Mouse (Mus musculus): Measurements from ENCODE around the gene Gm5414. TPM values are rescaled to one million over a fixed set of nuclear protein-coding genes. Genes with fewer than 3 reads are reported as not detected.

The Gm5414 gene
- not detected for total RNA-seq (2022)

DNA sequence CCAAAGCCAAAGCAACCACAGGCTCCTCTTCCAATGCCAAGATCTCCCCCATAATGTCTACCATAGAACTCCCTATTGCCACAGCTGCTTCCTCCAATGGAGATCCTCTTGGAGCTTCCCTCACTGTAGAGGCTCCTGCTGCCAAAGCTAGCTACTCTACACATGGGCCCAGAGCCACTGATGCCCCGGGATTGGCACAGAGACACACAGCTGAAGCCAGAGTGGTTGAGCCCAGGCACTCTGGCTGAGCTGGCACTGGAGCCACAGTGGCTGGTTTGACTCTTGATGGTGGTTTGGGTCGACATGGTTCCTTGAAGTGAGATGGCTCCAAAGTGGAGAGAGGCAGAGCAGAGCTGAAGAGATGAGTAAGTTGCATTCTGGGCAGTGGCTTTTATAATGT, at the start of gene Gm5414:
Gm5414 (minus strand) TSS at position 305 of the 400 bp plus-strand sequence.
- DNase-seq (ENCODE audit: low spot score), result no peak

DNA sequence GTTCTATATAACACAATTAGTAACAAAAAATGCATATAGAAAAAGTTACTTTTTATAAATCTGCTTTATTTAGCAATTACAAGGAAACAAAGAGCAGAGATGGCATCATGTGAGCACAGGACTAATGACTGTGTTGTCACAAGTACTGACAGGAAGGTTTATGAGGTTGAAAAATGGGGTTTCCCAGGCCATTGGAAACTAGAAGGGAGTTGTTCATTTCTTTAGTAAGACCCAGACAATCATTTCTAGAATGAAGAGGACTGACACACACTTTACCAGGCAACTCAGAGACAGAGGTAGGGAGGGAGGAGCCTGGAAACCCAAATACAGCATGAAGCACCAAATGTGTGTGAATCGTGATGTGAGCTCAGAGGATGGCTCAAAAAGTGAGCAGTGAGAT, 48.0 kb upstream of the Gm5414 start:
- no peak for DNase-seq (ENCODE audit: low spot score)

GRCm38 (mm10) chr15:101652736-101653265, 24.8 kb upstream of the Gm5414 start:
- no peak for DNase-seq (ENCODE audit: low spot score)

DNA sequence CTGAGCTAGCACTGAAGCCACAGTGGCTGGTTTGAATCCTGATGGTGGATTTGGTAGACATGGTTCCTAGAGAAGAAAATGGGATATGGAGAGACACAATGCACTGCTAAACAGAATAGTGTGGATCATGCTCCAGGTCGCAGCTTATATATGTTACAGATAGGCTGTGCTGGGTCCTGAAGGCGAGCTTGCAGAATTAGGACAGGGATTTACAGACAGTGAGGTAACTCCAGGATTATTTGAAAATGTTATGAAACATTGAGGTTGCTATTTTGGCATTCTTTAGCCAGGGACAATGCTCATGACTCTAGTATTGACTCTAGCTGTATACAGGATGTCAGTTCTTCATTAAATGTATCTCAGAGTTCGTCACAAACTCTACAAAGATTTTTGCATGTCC, 19.3 kb upstream of the Gm5414 start, which contains the start of gene Gm5478:
Gm5478 (minus strand) TSS at position 101 of the 400 bp plus-strand sequence.
- no peak for DNase-seq (ENCODE audit: low spot score)

DNA sequence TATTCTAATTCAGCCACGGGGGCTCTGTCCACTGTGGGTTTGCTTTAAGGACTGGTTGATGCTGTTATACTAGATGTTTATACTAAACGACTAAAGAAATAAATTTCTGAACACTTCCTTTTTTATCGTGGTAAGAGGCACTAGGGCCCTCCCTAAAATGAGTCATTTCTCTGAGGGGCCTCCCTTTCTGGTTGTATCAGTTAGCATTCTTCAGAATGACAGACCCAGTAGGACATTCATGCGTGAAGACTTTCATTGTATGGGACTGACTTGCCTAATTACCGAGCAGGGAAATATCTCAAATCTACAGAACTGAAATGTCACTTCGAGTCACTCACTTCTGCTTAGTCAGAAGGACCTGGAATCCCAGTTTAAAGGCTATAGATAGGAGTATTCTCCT, 28.9 kb downstream of the Gm5414 start:
- no peak for DNase-seq (ENCODE audit: low spot score)

GRCm38 (mm10) chr15:101588216-101588615, 39.8 kb downstream of the Gm5414 start:
- no peak for DNase-seq (ENCODE audit: low spot score)

GRCm38 (mm10) chr15:101584456-101584855, 43.5 kb downstream of the Gm5414 start:
- no peak for DNase-seq (ENCODE audit: low spot score)

- DNase-seq (ENCODE audit: low spot score), result peak; percentile 21
These were observed 44.6 kb downstream of the Gm5414 start for GRCm38 (mm10) chr15:101583211-101583965.

DNA sequence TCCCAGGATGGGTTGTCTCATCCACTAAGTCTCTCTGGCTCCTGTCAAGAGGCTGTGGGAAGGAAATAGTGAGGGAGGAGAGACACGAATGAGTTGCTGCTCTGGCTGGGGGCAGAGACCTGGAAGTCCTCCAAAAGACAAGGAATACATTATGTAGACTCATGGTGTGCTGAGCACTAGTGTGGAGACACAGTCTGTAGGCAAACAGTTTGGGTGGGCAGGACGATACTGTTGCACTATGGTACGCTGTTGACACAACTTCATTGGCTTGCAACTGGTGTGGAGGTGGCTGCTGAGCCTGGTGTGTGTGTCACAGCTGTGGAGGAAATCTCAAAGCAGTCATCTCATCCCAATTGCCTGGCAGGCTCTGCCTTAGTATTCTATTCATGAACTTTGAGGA, 46.3 kb downstream of the Gm5414 start:
- DNase-seq (ENCODE audit: low spot score), result no peak

GRCm38 (mm10) chr15:101575506-101575905, 52.5 kb downstream of the Gm5414 start:
- no peak for DNase-seq (ENCODE audit: low spot score)

Small RNA genes within 50 kb of the gene (microRNA-seq; reads per million reads assigned to microRNA genes)
- gene Gm44383 (not detected), gene Gm44479 (not detected)

Other genes with a start within 250 kb of the Gm5414 start
- gene Krt7, start 217.1 kb downstream of the Gm5414 start, total RNA-seq (2022), result 1 to 10 TPM; 1.4 to 3.6 (median 2.7) TPM
- gene Krt87, start 189.4 kb downstream of the Gm5414 start, total RNA-seq (2022), result not detected
- gene Krt88, start 180.4 kb downstream of the Gm5414 start, total RNA-seq (2022), result not detected
- gene Krt81, start 164.4 kb downstream of the Gm5414 start, total RNA-seq (2022), result not detected
- not detected for gene Krt86, start 154.7 kb downstream of the Gm5414 start, total RNA-seq (2022)
- not detected for gene Krt83, start 136.7 kb downstream of the Gm5414 start, total RNA-seq (2022)
- not detected for gene Gm49425, start 110.9 kb downstream of the Gm5414 start, total RNA-seq (2022)
- gene Krt84, start 95.4 kb downstream of the Gm5414 start, total RNA-seq (2022), result not detected
- gene Krt82, start 77.5 kb downstream of the Gm5414 start, total RNA-seq (2022), result not detected
- not detected for gene Krt90, start 65.2 kb downstream of the Gm5414 start, total RNA-seq (2022)
- gene Krt75, start 54.3 kb downstream of the Gm5414 start, total RNA-seq (2022), result not detected
- gene Gm5478, start 19.2 kb upstream of the Gm5414 start, total RNA-seq (2022), result not detected
- not detected for gene Krt6b, start 52.1 kb upstream of the Gm5414 start, total RNA-seq (2022)
- not detected for gene Krt6a, start 66.1 kb upstream of the Gm5414 start, total RNA-seq (2022)
- gene Krt5, start 84.7 kb upstream of the Gm5414 start, total RNA-seq (2022), result under 1 TPM in 1 of 4 experiments, not detected in 3; 0.40 TPM
- not detected for gene Krt71, start 114.9 kb upstream of the Gm5414 start, total RNA-seq (2022)
- not detected for gene Krt72, start 158.3 kb upstream of the Gm5414 start, total RNA-seq (2022)
- not detected for gene Krt73, start 174.2 kb upstream of the Gm5414 start, total RNA-seq (2022)
- gene Krt2, start 190.0 kb upstream of the Gm5414 start, total RNA-seq (2022), result not detected
- gene Krt1, start 222.6 kb upstream of the Gm5414 start, total RNA-seq (2022), result not detected
- gene Krt77, start 241.5 kb upstream of the Gm5414 start, total RNA-seq (2022), result not detected

Measured in heart, adult 8-10 months (tissue).